Mouse (Mus musculus): Measurements from ENCODE around the gene Plcb4.

Plcb4 gene

GRCm38 (mm10) chr2:135856826-135857225, 198.0 kb downstream of the Plcb4 start:
- DNase-seq (ENCODE audit: low spot score): no peak

GRCm38 (mm10) chr2:135861531-135862488, 203.0 kb downstream of the Plcb4 start:
- no peak for DNase-seq (ENCODE audit: low spot score)

- no peak for DNase-seq (ENCODE audit: low spot score)
Observed at GRCm38 (mm10) chr2:135862489-135863390, 203.9 kb downstream of the Plcb4 start.

GRCm38 (mm10) chr2:135863391-135864076, 204.7 kb downstream of the Plcb4 start:
- DNase-seq (ENCODE audit: low spot score): no peak

GRCm38 (mm10) chr2:135866421-135866820, 207.6 kb downstream of the Plcb4 start:
- DNase-seq (ENCODE audit: low spot score): peak; percentile 81

- DNase-seq (ENCODE audit: low spot score): no peak
Observed at GRCm38 (mm10) chr2:135866838-135867237, 208.0 kb downstream of the Plcb4 start.

- no peak for DNase-seq (ENCODE audit: low spot score)
Observed at GRCm38 (mm10) chr2:135869637-135870036, 210.8 kb downstream of the Plcb4 start.

GRCm38 (mm10) chr2:135873146-135873545, 214.3 kb downstream of the Plcb4 start:
- DNase-seq (ENCODE audit: low spot score): no peak

- DNase-seq (ENCODE audit: low spot score): no peak
Observed at GRCm38 (mm10) chr2:135873761-135874160, 214.9 kb downstream of the Plcb4 start.

GRCm38 (mm10) chr2:135875549-135875948, 216.7 kb downstream of the Plcb4 start:
- no peak for DNase-seq (ENCODE audit: low spot score)

GRCm38 (mm10) chr2:135879356-135879755, 220.5 kb downstream of the Plcb4 start:
- DNase-seq (ENCODE audit: low spot score): no peak

- DNase-seq (ENCODE audit: low spot score): no peak
Observed at GRCm38 (mm10) chr2:135880269-135880760, 221.5 kb downstream of the Plcb4 start.

- no peak for DNase-seq (ENCODE audit: low spot score)
Observed at GRCm38 (mm10) chr2:135883359-135883758, 224.5 kb downstream of the Plcb4 start.

GRCm38 (mm10) chr2:135884534-135885180, 225.8 kb downstream of the Plcb4 start:
- no peak for DNase-seq (ENCODE audit: low spot score)

- DNase-seq (ENCODE audit: low spot score): no peak
Observed at GRCm38 (mm10) chr2:135885607-135886006, 226.8 kb downstream of the Plcb4 start.

- DNase-seq (ENCODE audit: low spot score): no peak
Observed at GRCm38 (mm10) chr2:135886081-135886679, 227.4 kb downstream of the Plcb4 start.

- no peak for DNase-seq (ENCODE audit: low spot score)
Observed at GRCm38 (mm10) chr2:135887805-135888204, 229.0 kb downstream of the Plcb4 start.

- DNase-seq (ENCODE audit: low spot score): no peak
Observed at GRCm38 (mm10) chr2:135888206-135888605, 229.4 kb downstream of the Plcb4 start.

GRCm38 (mm10) chr2:135888767-135889166, 230.0 kb downstream of the Plcb4 start:
- DNase-seq (ENCODE audit: low spot score): no peak

- DNase-seq (ENCODE audit: low spot score): no peak
Observed at GRCm38 (mm10) chr2:135890083-135890482, 231.3 kb downstream of the Plcb4 start.

GRCm38 (mm10) chr2:135891097-135891496, 232.3 kb downstream of the Plcb4 start:
- DNase-seq (ENCODE audit: low spot score): no peak
